Mouse (Mus musculus): Measurements from ENCODE around the gene Tmem150a.

Tmem150a gene

DNA sequence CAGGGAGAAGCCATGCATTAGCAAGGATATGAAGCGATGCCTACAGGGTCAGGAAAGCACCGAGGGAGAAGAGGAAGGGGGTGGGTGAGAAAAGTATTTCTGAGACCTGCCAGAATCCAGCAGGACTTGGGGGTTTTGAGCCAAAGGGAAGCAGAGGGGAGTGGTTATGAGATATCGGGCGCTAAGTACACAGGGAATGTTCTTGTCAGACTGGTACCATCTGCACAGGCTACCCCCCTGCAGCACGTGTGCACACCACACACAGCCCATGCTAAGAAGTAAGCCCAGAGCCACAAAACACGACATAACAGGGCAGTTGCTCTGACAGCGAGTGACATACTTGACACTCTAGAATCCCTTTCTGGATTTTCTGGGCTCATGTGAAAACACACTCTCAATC is 19.0 kb downstream of the Tmem150a start:
- no peak for DNase-seq

- DNase-seq: no peak
Measured at GRCm38 (mm10) chr6:72374820-72375563, 19.7 kb downstream of the Tmem150a start.

GRCm38 (mm10) chr6:72378510-72379234 is 23.4 kb downstream of the Tmem150a start:
- no peak for DNase-seq

- DNase-seq: no peak
Measured at GRCm38 (mm10) chr6:72379377-72380130, 24.3 kb downstream of the Tmem150a start.

GRCm38 (mm10) chr6:72380131-72380770 is 25.0 kb downstream of the Tmem150a start, which contains the start of gene Vamp5:
Vamp5 (minus strand) TSS chr6:72380468.
- peak; percentile 92 to 94 for DNase-seq

- no peak for DNase-seq
Measured at GRCm38 (mm10) chr6:72382494-72382893, 27.2 kb downstream of the Tmem150a start.

GRCm38 (mm10) chr6:72383142-72383820 is 28.0 kb downstream of the Tmem150a start:
- DNase-seq: no peak

GRCm38 (mm10) chr6:72383952-72384351 is 28.7 kb downstream of the Tmem150a start:
- DNase-seq: no peak

DNA sequence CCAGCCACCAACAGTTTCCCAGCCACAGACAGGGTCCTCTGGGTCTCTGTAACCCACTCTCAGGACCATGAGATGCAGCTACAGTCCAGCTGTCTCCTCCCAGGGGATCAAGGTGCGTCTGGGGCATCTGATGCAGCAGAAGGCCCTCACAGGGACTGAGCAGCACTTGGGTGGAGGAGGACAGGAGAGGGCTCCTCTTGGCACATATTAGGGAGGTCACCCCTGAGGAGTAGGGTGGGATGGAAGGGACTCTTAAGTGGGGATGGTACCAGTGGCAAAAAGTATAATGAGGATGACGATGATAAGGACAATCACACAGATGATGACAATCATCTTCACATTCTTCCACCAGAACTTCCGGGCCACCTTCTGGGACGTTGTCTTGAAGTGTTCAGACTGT is 30.0 kb downstream of the Tmem150a start:
- no peak for DNase-seq

DNA sequence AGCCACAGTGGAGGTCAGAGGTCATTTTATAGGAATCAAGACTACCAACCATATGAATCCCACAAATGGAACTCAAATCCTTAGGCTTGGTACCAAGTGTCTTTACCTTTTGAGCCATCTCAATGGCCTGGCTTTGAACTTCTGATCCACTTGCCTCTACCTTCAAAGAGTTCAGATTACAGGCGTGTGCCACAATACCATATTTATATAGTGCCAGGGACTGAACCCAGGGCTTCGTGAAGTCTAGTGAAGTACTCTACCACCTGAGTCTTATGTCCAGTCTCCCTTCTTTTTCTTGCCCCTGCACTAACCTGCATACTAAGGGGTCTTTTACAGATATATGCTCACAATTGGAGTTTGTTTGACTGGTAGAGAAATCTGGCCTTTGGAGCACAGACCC is 31.3 kb downstream of the Tmem150a start:
- no peak for DNase-seq

DNA sequence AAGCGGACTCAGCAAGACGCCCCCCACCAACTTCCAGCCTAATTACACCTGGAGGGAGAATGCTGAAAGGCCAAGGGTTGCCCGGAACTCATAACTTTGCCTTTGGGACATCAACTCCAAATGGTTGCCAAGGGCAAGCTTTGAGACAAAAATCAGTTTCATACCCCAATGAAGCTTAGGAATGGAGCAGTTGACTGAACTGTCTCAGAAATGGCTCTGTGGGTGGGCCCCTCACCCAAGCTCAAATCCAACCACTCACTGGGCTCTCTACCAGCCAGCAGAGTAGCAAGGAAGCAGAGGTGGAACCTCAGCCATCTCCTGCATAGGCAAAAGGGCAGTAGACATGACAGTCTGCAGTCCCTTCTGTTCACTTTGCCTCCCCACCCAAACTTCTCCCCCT is 32.6 kb downstream of the Tmem150a start:
- DNase-seq: no peak

GRCm38 (mm10) chr6:72388266-72388665 is 33.0 kb downstream of the Tmem150a start:
- DNase-seq: no peak

- DNase-seq: no peak
Measured at GRCm38 (mm10) chr6:72388791-72389329, 33.6 kb downstream of the Tmem150a start.

GRCm38 (mm10) chr6:72389471-72389940 is 34.3 kb downstream of the Tmem150a start:
- no peak for DNase-seq

- DNase-seq: peak; percentile 62 to 65
Measured at GRCm38 (mm10) chr6:72389941-72390771, 34.9 kb downstream of the Tmem150a start, which contains the start of gene Vamp8. Vamp8 (minus strand) TSS chr6:72390703.

DNA sequence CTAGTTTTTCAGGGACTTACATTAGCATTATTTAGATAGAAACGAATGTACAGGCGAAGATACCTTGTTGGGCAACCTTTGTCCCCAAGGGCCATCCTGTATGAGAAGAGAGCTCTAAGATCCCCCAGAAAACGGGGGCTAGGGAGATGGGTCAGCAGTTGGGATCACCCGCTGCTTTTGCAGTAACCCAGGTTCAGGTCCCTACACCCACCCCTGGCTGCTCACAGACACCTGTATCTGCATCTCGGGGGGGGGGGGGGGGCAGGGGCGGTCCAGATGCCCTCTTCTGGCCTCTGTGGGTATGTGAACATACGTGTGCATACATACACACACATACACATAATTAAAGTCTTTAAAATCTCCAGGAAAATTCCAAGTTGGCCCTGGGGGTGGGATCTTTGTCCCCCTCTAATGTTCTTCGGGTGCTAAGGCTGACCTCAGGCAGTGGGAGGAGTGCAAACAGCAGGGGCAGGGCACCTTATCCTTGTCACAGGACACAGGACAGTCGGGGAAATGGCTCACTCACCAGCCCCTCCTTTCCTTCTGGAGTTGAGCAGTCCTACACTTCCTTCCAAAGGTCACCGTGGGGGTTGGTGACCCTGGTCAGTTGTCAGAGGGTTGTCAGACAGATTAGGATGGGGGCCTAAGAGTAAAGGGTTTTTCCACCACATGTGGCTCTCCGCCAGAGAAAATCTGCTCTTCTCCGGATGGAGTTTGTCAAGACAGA is 35.7 kb downstream of the Tmem150a start:
- DNase-seq: no peak

- no peak for DNase-seq
Measured at GRCm38 (mm10) chr6:72392341-72392740, 37.1 kb downstream of the Tmem150a start.

DNA sequence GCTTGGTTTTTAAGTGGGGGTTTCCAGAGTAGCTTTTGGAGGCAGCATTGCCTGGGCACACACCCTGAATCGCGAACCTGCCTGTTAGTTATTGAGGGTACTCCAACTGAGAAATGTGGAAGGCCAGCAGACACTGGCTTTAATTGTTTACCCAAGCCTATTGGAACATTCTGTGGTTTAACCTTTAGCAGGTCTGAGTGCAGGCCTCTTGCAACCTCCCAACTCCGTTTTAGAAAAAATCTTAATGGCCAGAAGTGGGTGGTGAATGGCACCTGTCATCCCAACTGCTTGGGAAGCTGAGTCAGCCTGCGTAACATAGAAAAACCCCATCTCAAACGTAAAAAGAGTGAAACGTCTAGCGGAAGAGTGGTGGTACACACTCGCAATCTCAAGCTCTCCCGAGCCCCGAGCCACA is 41.6 kb downstream of the Tmem150a start:
- no peak for DNase-seq

DNA sequence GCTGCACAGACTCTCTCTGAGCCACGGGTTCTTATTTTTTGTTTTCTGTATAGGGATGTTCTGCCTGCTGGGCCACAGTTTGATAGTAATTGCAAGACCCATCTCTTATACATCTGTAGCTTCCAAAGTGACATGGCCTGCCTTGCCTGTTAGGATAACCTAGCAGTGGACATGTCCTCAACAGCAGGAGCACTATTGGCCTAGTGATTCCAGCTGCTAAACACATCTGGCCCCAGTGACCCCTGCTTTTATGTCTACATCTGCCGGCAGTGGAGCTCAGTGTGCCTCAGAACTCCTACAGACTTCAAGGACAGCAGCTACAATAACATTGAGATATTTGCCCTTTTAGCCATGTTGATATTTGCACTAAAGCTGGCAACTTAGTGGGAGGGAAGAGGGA is 44.7 kb downstream of the Tmem150a start:
- no peak for DNase-seq

GRCm38 (mm10) chr6:72401875-72402274 is 46.6 kb downstream of the Tmem150a start:
- peak; percentile 71 to 74 for DNase-seq

Measured in thymus, postnatal 36 days (tissue).